Mouse (Mus musculus) intestine, postnatal 0 days (tissue): Measurements from ENCODE around the gene Chrd. TPM values are rescaled to one million over a fixed set of nuclear protein-coding genes. Genes with fewer than 3 reads are reported as not detected.

Source experiments
- ATAC-seq: fragments of 200-750 bp; cut with Nextera tagmentation; 2 replicates; pipeline ENCODE4 v1.8.0; 2017; ENCODE audit warnings: mild to moderate bottlenecking, moderate TSS enrichment, moderate library complexity
- H3K27ac ChIP-seq: fragments of 300-500 bp; sonication (generic); 2 replicates; pipeline ENCODE4 v1.5.1; 2014; ENCODE audit warnings: mild to moderate bottlenecking, low read depth, low read length, moderate library complexity
- H3K27me3 ChIP-seq: fragments of 300-500 bp; sonication (generic); replicated peaks from 2 replicates; pipeline ENCODE4 v1.6.1; 2014; ENCODE audit warnings: low read length, mixed read lengths; ENCODE audit not compliant: control insufficient read depth, insufficient read depth
- H3K36me3 ChIP-seq: fragments of 300-500 bp; sonication (generic); 2 replicates; pipeline ENCODE4 v1.6.1; 2014; ENCODE audit warnings: mild to moderate bottlenecking, moderate library complexity; ENCODE audit not compliant: control insufficient read depth, insufficient read depth
- H3K4me1 ChIP-seq: fragments of 300-500 bp; sonication (generic); replicated peaks from 2 replicates; pipeline ENCODE4 v1.6.1; 2014; ENCODE audit warnings: antibody characterized with exemption, low read length, mixed read lengths; ENCODE audit not compliant: control insufficient read depth, insufficient read depth
- H3K4me2 ChIP-seq: fragments of 300-500 bp; sonication (generic); replicated peaks from 2 replicates; pipeline ENCODE4 v1.6.1; 2014; ENCODE audit warnings: low read depth, mild to moderate bottlenecking, moderate library complexity
- H3K4me3 ChIP-seq: fragments of 300-500 bp; sonication (generic); 2 replicates; pipeline ENCODE4 v1.5.1; 2014; ENCODE audit warnings: low read depth, low read length
- H3K9ac ChIP-seq: fragments of 300-500 bp; sonication (generic); 2 replicates; pipeline ENCODE4 v1.6.1; 2014; ENCODE audit warnings: mild to moderate bottlenecking, low read depth, low read length
- H3K9me3 ChIP-seq: fragments of 300-500 bp; sonication (generic); 2 replicates; pipeline ENCODE4 v1.6.1; 2016; ENCODE audit warnings: mixed run types; ENCODE audit not compliant: control insufficient read depth
- CTCF ChIP-seq: sonication (generic); IDR thresholded peaks from 2 replicates; pipeline ENCODE4 v1.5.1; 2016; ENCODE audit warnings: low read depth, mild to moderate bottlenecking, control low read depth, antibody characterized with exemption, moderate library complexity
- WGBS: fragments of 180-500 bp; shearing (Covaris S2); extraction: QIAGEN DNeasy Blood & Tissue Kit; methylation state at CpG from one replicate; pipeline ENCODE4 v1.1.7; 2014; 5-methylcytosine and 5-hydroxymethylcytosine counted together
- polyA plus RNA-seq: library from polyadenylated mRNA; unstranded; fragments of >200 nt; fragmentation: Nextera tagmentation; extraction: Ambion mirVana; gene quantifications from 2 replicates; pipeline ENCODE4 v1.2.1, GENCODE M21; 2015

The Chrd gene
- polyA plus RNA-seq, 1 experiment from 2014 or later, result 2.3 TPM

DNA sequence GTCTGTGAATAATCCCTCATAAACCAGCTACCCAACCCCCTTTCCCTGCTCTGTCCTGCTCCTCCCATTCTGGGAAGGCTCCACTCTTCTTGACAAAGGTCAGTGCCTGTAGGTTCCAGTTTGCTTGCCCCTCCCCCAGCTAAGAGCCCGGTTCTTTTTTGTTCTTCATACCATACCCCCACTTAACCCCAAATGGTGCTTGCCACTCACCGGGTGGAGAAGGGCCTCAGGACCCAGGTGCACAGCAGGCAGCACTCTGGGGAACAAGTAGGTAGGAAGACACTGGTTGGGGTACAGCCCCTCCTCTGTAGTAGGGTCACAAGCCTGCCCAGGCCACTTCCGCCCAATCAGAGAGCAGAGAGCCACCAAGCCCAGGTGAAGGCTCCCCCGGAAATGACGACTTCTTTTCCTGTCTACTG lies 2.6 kb upstream of the Chrd start:
- WGBS, result 28% methylated on average over 5 of the region's 5 CpGs
- peak; percentile 56 for ATAC-seq
- H3K27ac ChIP-seq, result no peak overlapping the region

DNA sequence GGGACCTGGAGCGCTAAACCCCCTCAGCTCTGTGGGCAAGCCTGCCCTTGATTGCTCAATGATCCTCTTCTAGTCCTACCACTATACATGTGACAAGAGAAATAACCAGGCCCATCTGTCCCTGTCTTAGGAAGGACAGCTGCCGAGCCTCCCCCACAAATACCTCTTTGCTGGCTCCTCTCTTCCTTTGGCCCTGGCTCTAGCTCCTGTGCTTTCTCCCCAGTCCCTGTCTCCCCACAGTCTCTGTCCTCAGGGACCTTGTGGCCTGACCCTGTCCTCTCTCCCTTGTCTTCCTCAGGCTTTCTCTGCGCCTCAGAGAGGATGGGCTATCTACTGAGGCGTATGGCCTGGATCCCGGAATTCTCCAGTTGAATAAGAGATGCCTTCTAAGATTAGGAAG lies 1.2 kb upstream of the Chrd start:
- Histone ChIP-seq H3K27ac (no peak overlapping the region), H3K27me3 (peaks cover 29% of the 10 kb centered on the region), H3K4me1 (peaks cover 7% of the 10 kb centered on the region; the same call in 1 of the 2 replicates), H3K4me3 (no peak overlapping the region), H3K4me2 (no peak overlapping the region), H3K9me3 (no peaks in the 10 kb centered on the region), H3K9ac (no peak overlapping the region), H3K36me3 (peaks cover 6% of the 10 kb centered on the region; the same call in 1 of the 2 replicates)
- no peak for TF ChIP-seq CTCF
- WGBS, result 77% methylated on average over 5 of the region's 5 CpGs
- ATAC-seq, result no peak

More for the DNA sequence above, 2.6 kb upstream of the Chrd start:
- Histone ChIP-seq H3K4me1 (peaks cover 7% of the 10 kb centered on the region; the same call in 1 of the 2 replicates), H3K9ac (no peak overlapping the region), H3K9me3 (no peaks in the 10 kb centered on the region), H3K4me3 (no peak overlapping the region), H3K4me2 (peak overlapping the region; percentile 35), H3K27me3 (peaks cover 25% of the 10 kb centered on the region), H3K36me3 (peaks cover 6% of the 10 kb centered on the region; the same call in 1 of the 2 replicates)
- no peak for TF ChIP-seq CTCF

DNA sequence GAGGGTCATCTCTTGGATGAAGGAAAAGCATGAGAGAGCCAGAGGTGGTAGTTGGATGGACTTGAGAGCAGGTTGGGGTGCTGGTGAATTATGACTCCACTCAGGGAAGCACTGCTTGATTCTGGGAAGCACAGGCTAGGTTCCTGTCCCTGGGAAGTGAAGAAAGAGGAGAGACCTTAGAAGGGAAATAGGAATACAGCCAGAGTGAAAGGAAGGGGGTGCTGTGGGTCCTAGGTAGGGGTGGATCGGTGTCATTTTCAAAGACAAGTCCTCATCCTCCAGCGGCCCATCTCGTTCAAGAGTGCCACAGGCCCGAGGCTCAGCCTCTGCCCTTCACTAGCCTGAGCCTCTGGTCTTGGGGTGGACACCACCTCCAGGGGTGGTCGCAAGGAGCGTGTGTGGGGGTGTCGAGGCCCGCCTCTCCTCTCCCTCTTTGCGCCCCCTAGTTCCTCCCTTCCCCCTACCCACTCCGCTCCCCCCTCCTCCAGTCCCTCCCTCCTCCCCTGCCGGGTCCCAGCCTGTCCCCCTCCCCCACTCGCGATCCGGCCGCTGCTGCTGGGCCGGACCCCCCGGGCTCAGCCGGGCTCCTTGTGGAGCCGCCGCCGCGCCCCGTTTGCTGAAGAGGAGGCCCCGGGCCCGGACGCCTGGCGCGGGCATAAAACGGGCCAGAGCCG lies 539 bp upstream of the Chrd start:
- 10% methylated on average over 16 of the region's 30 CpGs for WGBS
- TF ChIP-seq CTCF, result 0 out of 2 replicates have a peak, but pooled peaks have one; percentile 20
- Histone ChIP-seq H3K36me3 (peaks cover 6% of the 10 kb centered on the region; the same call in 1 of the 2 replicates), H3K9me3 (no peaks in the 10 kb centered on the region), H3K4me3 (peak overlapping the region; percentile 61), H3K4me1 (peaks cover 7% of the 10 kb centered on the region; the same call in 1 of the 2 replicates), H3K27me3 (peaks cover 29% of the 10 kb centered on the region), H3K4me2 (peak overlapping the region; percentile 98), H3K27ac (peak overlapping the region; percentile 54), H3K9ac (peak overlapping the region; percentile 58)
- no peak for ATAC-seq

DNA sequence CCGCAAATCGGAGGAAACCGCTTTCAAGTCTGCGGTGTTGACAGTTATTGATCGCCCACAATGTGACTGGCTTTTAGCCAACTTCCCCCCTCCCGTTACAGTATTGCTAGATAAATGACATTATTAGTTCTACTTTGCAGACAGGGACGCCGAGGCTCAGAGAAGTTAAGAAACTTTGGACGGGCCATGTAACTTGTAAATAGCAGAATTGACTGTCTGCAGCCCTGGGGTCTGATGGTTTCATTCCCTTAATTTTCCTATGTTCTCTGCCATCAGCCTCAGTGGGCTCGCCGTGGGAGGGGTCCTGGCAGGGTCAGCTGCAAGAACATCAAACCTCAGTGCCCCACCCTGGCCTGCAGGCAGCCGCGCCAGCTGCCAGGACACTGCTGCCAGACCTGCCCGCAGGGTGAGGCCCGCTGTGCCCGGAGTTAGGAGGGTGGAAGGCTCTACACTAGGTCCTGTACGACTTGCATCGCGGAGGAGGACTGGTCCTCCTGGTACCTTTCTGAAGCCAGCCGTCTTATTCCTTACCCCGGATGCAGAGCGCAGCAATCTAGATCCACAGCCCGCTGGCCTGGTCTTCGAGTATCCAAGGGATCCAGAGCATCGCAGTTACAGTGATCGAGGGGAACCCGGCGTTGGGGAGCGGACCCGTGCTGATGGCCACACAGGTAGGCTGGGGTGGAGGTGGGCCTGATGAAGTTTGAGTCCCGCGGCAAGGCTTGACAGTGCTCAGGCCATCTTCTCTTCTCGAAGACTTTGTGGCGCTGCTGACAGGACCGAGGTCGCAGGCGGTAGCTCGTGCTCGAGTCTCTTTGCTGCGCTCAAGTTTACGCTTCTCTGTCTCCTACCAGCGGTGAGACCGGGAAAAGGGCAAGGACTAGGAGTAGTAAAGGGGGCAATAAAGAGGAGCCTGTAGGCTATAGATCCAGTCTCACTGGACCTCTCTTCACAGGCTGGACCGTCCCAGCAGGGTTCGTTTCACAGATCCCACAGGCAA lies 1.1 kb downstream of the Chrd start, which contains the start of gene Thpo:
TSS of gene Thpo (minus strand) at position 781 of the 1,000 bp plus-strand sequence.
- no peak within 1 kb of the TSS for H3K27ac ChIP-seq
- peak within 1 kb of the TSS; percentile 98 for H3K4me2 ChIP-seq
- peak within 1 kb of the TSS; percentile 58; the same call in 1 of the 2 replicates for H3K9ac ChIP-seq
- WGBS, result 6% methylated on average over 45 of the region's 45 CpGs
- ATAC-seq, result no peak
- H3K36me3 ChIP-seq, result no peaks in the 10 kb centered on the region
- peak; percentile 43 for TF ChIP-seq CTCF
- H3K27me3 ChIP-seq, result peaks cover 29% of the 10 kb centered on the region
- H3K9me3 ChIP-seq, result no peaks in the 10 kb centered on the region
- H3K4me3 ChIP-seq, result peak within 1 kb of the TSS; percentile 61
- H3K4me1 ChIP-seq, result peaks cover 7% of the 10 kb centered on the region; the same call in 1 of the 2 replicates

DNA sequence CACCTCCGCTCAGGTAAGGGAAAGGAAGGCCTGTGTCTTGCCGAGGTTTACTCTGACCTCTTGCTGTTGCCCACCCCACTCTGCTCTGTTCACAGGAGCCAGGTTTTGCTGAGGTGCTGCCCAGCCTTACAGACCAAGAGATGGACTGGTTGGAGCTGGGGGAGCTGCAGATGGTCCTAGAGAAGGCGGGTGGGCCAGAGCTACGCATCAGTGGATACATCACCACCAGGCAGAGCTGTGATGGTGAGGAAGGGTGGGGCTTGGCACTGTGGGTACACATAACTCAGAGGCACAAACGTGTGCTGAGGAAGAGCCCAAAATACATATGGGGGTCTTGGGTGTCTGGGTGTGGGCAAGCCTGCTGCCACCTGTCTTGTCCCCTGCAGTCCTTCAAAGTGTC lies 2.7 kb downstream of the Chrd start:
- WGBS, result 72% methylated on average over 5 of the region's 5 CpGs
- ATAC-seq, result no peak

DNA sequence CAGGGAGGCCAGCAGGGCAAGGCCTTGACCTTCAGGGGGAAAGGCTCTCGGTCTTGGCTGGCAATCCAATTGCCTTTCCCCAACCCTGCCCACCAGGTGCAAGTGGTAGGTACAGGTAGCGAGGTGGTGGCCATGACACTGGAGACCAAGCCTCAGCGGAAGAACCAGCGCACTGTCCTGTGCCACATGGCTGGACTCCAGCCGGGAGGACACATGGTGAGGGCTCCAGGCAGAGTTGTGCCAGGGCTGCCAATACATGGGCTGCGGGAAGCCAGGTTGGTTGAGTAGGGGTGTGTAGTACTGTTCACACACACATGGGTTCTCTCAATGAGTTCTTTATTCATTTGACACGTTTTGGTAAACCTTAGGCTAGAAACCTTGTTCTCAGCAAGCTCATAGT lies 3.2 kb downstream of the Chrd start:
- H3K9ac ChIP-seq, result no peak overlapping the region
- no peak for TF ChIP-seq CTCF
- no peak overlapping the region for H3K4me3 ChIP-seq
- no peak overlapping the region for H3K27ac ChIP-seq
- peaks cover 29% of the 10 kb centered on the region for H3K27me3 ChIP-seq
- WGBS, result 86% methylated on average over 7 of the region's 7 CpGs
- H3K9me3 ChIP-seq, result no peaks in the 10 kb centered on the region
- H3K4me2 ChIP-seq, result no peak overlapping the region
- peaks cover 7% of the 10 kb centered on the region; the same call in 1 of the 2 replicates for H3K4me1 ChIP-seq
- H3K36me3 ChIP-seq, result no peaks in the 10 kb centered on the region
- ATAC-seq, result no peak

More for the DNA sequence above, 2.7 kb downstream of the Chrd start:
- TF ChIP-seq CTCF, result no peak
- no peak overlapping the region for H3K9ac ChIP-seq
- no peaks in the 10 kb centered on the region for H3K9me3 ChIP-seq
- H3K4me3 ChIP-seq, result no peak overlapping the region
- peaks cover 7% of the 10 kb centered on the region; the same call in 1 of the 2 replicates for H3K4me1 ChIP-seq
- H3K27ac ChIP-seq, result no peak overlapping the region
- no peak overlapping the region for H3K4me2 ChIP-seq
- H3K27me3 ChIP-seq, result peaks cover 29% of the 10 kb centered on the region
- no peaks in the 10 kb centered on the region for H3K36me3 ChIP-seq
